Mouse (Mus musculus) embryonic fibroblast, embryonic 13.5 days (primary cell): ENCODE results near the gene Sspn. TPM values are rescaled to one million over a fixed set of nuclear protein-coding genes. Genes with fewer than 3 reads are reported as not detected.

Experiments
- H3K27ac ChIP-seq: 2 replicates; pipeline ENCODE4 v1.5.1; 2012; ENCODE audit warnings: low read length, control low read depth, inconsistent platforms; ENCODE audit not compliant: insufficient read depth
- H3K4me1 ChIP-seq: 2 replicates; pipeline ENCODE4 v1.6.1; 2011; ENCODE audit warnings: low read length; ENCODE audit not compliant: control insufficient read depth, insufficient read depth
- H3K4me3 ChIP-seq: 2 replicates; pipeline ENCODE4 v1.5.1; 2011; ENCODE audit warnings: mild to moderate bottlenecking, control low read depth, low read length; ENCODE audit not compliant: insufficient read depth
- CTCF ChIP-seq: IDR thresholded peaks from 2 replicates; pipeline ENCODE4 v1.5.1; 2011; ENCODE audit warnings: mild to moderate bottlenecking, control low read depth, low read length, moderate library complexity, borderline replicate concordance; ENCODE audit not compliant: insufficient read depth
- POLR2A ChIP-seq: IDR thresholded peaks from 2 replicates; pipeline ENCODE4 v1.6.1; 2011; ENCODE audit warnings: low read depth, mild to moderate bottlenecking, control low read depth, low read length, moderate library complexity
- polyA plus RNA-seq: library from polyadenylated mRNA; stranded (reverse); fragments of >200 nt; gene quantifications from 2 replicates; pipeline ENCODE4 v1.2.4, GENCODE M21; 2011; ENCODE audit warnings: low read depth; ENCODE audit not compliant: missing spikeins, insufficient read length

The Sspn gene
- 19.1 and 25.0 TPM in 2 replicates for polyA plus RNA-seq

GRCm38 (mm10) chr6:145931341-145931740 is at the start of gene Sspn:
Gene Sspn (plus strand): TSS chr6:145931641.
- TF ChIP-seq CTCF: no peak
- no peak for TF ChIP-seq POLR2A
- Histone ChIP-seq H3K27ac (no peak within 1 kb of the TSS), H3K4me1 (no peaks in the 10 kb centered on the region), H3K4me3 (no peak within 1 kb of the TSS)

- no peak overlapping the region for H3K4me3 ChIP-seq
- no peak for TF ChIP-seq POLR2A
- TF ChIP-seq CTCF: no peak
- H3K4me1 ChIP-seq: peaks cover 4% of the 10 kb centered on the region; the same call in 1 of the 2 replicates
- H3K27ac ChIP-seq: no peak overlapping the region
These were observed 48.4 kb upstream of the Sspn start for GRCm38 (mm10) chr6:145883010-145883409.

- TF ChIP-seq POLR2A (no peak), CTCF (no peak)
- Histone ChIP-seq H3K4me1 (peaks cover 4% of the 10 kb centered on the region; the same call in 1 of the 2 replicates), H3K27ac (no peak overlapping the region), H3K4me3 (no peak overlapping the region)
These were observed 47.8 kb upstream of the Sspn start for GRCm38 (mm10) chr6:145883668-145884067.

- TF ChIP-seq CTCF (no peak), POLR2A (no peak)
- peaks cover 4% of the 10 kb centered on the region; the same call in 1 of the 2 replicates for H3K4me1 ChIP-seq
- H3K27ac ChIP-seq: no peak overlapping the region
- no peak overlapping the region for H3K4me3 ChIP-seq
These were observed 46.4 kb upstream of the Sspn start for GRCm38 (mm10) chr6:145885069-145885468.

- H3K4me3 ChIP-seq: no peak overlapping the region
- no peak for TF ChIP-seq CTCF
- TF ChIP-seq POLR2A: no peak
- H3K4me1 ChIP-seq: peaks cover 4% of the 10 kb centered on the region; the same call in 1 of the 2 replicates
- no peak overlapping the region for H3K27ac ChIP-seq
These were observed 45.2 kb upstream of the Sspn start for GRCm38 (mm10) chr6:145886277-145886676.

- Histone ChIP-seq H3K27ac (no peak overlapping the region), H3K4me3 (no peak overlapping the region), H3K4me1 (peaks cover 4% of the 10 kb centered on the region; the same call in 1 of the 2 replicates)
- TF ChIP-seq POLR2A: no peak
- no peak for TF ChIP-seq CTCF
These were observed 43.7 kb upstream of the Sspn start for GRCm38 (mm10) chr6:145887719-145888118.

GRCm38 (mm10) chr6:145891951-145892350 is 39.5 kb upstream of the Sspn start:
- Histone ChIP-seq H3K4me1 (no peaks in the 10 kb centered on the region), H3K4me3 (no peak overlapping the region), H3K27ac (no peak overlapping the region)
- TF ChIP-seq POLR2A: no peak
- TF ChIP-seq CTCF: no peak

- no peak overlapping the region for H3K27ac ChIP-seq
- H3K4me3 ChIP-seq: no peak overlapping the region
- H3K4me1 ChIP-seq: no peaks in the 10 kb centered on the region
- TF ChIP-seq CTCF (no peak), POLR2A (no peak)
These were observed 38.8 kb upstream of the Sspn start for GRCm38 (mm10) chr6:145892381-145893265.

GRCm38 (mm10) chr6:145893366-145894021 is 37.9 kb upstream of the Sspn start:
- no peaks in the 10 kb centered on the region for H3K4me1 ChIP-seq

More at GRCm38 (mm10) chr6:145893366-145894021, 37.9 kb upstream of the Sspn start:
- Histone ChIP-seq H3K27ac (no peak overlapping the region), H3K4me3 (no peak overlapping the region)
- TF ChIP-seq POLR2A (no peak), CTCF (no peak)
